Mouse (Mus musculus) midbrain, embryonic 16.5 days (tissue): Measurements from ENCODE around the gene Adipoq. TPM values are rescaled to one million over a fixed set of nuclear protein-coding genes. Genes with fewer than 3 reads are reported as not detected.

Experiments
- ATAC-seq: fragments of 200-750 bp; cut with Nextera tagmentation; 2 replicates; pipeline ENCODE4 v1.8.0; 2017; ENCODE audit warnings: moderate TSS enrichment
- H3K27ac ChIP-seq: fragments of 300-500 bp; sonication (generic); 2 replicates; pipeline ENCODE4 v1.5.1; 2014; ENCODE audit warnings: mild to moderate bottlenecking, low read length, mixed read lengths
- H3K27me3 ChIP-seq: fragments of 300-500 bp; sonication (generic); 2 replicates; pipeline ENCODE4 v1.6.1; 2014; ENCODE audit warnings: low read depth, low read length, mixed read lengths; ENCODE audit not compliant: control insufficient read depth, insufficient read depth
- H3K36me3 ChIP-seq: fragments of 300-500 bp; sonication (generic); 2 replicates; pipeline ENCODE4 v1.6.1; 2014; ENCODE audit warnings: mild to moderate bottlenecking, low read length, moderate library complexity, mixed read lengths; ENCODE audit not compliant: control insufficient read depth, insufficient read depth
- H3K4me1 ChIP-seq: fragments of 300-500 bp; sonication (generic); 2 replicates; pipeline ENCODE4 v1.6.1; 2014; ENCODE audit warnings: mild to moderate bottlenecking, low read length, mixed read lengths; ENCODE audit not compliant: control insufficient read depth, insufficient read depth
- H3K4me2 ChIP-seq: fragments of 300-500 bp; sonication (generic); 2 replicates; pipeline ENCODE4 v1.6.1; 2014; ENCODE audit warnings: mild to moderate bottlenecking, low read length, mixed read lengths
- H3K4me3 ChIP-seq: fragments of 300-500 bp; sonication (generic); 2 replicates; pipeline ENCODE4 v1.5.1; 2014; ENCODE audit warnings: low read depth, mild to moderate bottlenecking, low read length, moderate library complexity, mixed read lengths
- H3K9ac ChIP-seq: fragments of 300-500 bp; sonication (generic); 2 replicates; pipeline ENCODE4 v1.6.1; 2014; ENCODE audit warnings: low read depth, low read length, mixed read lengths
- H3K9me3 ChIP-seq: fragments of 300-500 bp; sonication (generic); replicated peaks from 2 replicates; pipeline ENCODE4 v1.6.1; 2014; ENCODE audit warnings: mild to moderate bottlenecking, low read length, mixed read lengths; ENCODE audit not compliant: control insufficient read depth, poor library complexity, severe bottlenecking
- WGBS: fragments of 180-500 bp; shearing (Covaris S2); extraction: QIAGEN DNeasy Blood & Tissue Kit; methylation state at CpG from one replicate; pipeline ENCODE4 v1.1.7; 2014; 5-methylcytosine and 5-hydroxymethylcytosine counted together
- polyA plus RNA-seq: library from polyadenylated mRNA; unstranded; fragments of >200 nt; fragmentation: Nextera tagmentation; extraction: Ambion mirVana; gene quantifications from 2 replicates; pipeline ENCODE4 v1.2.1, GENCODE M21; 2015

Adipoq gene
- polyA plus RNA-seq, 1 experiment from 2014 or later: not detected

DNA sequence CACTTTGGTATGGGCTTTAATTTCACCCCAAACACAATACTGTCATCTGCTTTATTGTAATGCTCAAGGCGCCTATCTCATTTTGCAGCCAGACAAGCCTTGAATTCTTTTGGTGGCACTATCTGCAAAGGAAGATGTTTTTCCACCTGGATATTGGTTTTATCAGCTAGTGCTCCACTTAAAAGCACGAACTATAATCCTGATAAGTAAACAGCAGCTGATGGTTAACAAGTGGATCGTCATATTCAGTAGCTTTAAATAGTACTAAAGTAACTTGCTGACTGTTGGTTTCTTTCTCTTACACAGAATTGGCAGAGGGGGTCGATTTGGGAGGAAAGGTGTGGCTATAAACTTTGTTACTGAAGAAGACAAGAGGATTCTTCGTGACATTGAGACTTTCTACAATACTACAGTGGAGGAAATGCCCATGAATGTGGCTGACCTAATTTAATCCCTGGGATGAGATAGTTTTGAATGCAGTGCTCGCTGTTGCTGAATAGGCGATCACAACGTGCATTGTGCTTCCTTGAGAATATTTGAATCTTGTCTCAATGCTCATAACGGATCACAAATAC is 33.4 kb upstream of the Adipoq start:
- Histone ChIP-seq H3K27me3 (no peaks in the 10 kb centered on the region), H3K4me1 (peaks cover 32% of the 10 kb centered on the region), H3K4me3 (no peak overlapping the region), H3K27ac (no peak overlapping the region), H3K36me3 (peaks cover 30% of the 10 kb centered on the region), H3K4me2 (no peak overlapping the region), H3K9ac (no peak overlapping the region), H3K9me3 (no peaks in the 10 kb centered on the region)
- 53% methylated on average over 9 of the region's 9 CpGs for WGBS
- no peak for ATAC-seq

DNA sequence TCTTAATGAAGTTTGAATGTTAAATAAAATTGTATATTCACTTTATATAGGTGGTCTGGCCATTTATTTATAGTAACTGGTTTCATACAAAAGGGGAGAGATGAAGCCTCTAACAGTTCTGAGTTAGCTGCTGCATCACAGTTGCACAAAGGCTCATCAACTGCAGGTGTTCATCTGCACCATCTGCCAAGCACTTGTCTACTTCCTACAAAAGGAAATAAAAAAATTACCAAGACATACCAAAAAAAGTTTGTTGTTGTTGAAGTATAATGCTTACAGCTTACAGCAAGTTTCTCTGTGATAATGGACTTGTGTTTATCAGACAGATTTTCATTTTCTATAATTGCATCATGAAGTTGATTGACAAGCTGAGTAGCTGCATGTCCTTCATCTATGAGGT is 32.4 kb upstream of the Adipoq start:
- no peak for ATAC-seq

GRCm38 (mm10) chr16:23114339-23115171 is 31.8 kb upstream of the Adipoq start:
- H3K27ac ChIP-seq: no peak overlapping the region
- H3K27me3 ChIP-seq: no peaks in the 10 kb centered on the region
- no peak overlapping the region for H3K4me2 ChIP-seq
- peaks cover 23% of the 10 kb centered on the region for H3K4me1 ChIP-seq
- peak; percentile 54; the same call in 1 of the 2 replicates for ATAC-seq
- H3K4me3 ChIP-seq: no peak overlapping the region
- peaks cover 30% of the 10 kb centered on the region for H3K36me3 ChIP-seq
- WGBS: 68% methylated on average over 5 of the region's 5 CpGs
- no peaks in the 10 kb centered on the region for H3K9me3 ChIP-seq
- H3K9ac ChIP-seq: no peak overlapping the region

More for the DNA sequence above, 32.4 kb upstream of the Adipoq start:
- no peak overlapping the region for H3K27ac ChIP-seq
- H3K4me2 ChIP-seq: no peak overlapping the region
- no peak overlapping the region for H3K4me3 ChIP-seq
- H3K9me3 ChIP-seq: no peaks in the 10 kb centered on the region
- no peaks in the 10 kb centered on the region for H3K27me3 ChIP-seq
- H3K4me1 ChIP-seq: peaks cover 29% of the 10 kb centered on the region
- H3K9ac ChIP-seq: no peak overlapping the region
- peaks cover 30% of the 10 kb centered on the region for H3K36me3 ChIP-seq

DNA sequence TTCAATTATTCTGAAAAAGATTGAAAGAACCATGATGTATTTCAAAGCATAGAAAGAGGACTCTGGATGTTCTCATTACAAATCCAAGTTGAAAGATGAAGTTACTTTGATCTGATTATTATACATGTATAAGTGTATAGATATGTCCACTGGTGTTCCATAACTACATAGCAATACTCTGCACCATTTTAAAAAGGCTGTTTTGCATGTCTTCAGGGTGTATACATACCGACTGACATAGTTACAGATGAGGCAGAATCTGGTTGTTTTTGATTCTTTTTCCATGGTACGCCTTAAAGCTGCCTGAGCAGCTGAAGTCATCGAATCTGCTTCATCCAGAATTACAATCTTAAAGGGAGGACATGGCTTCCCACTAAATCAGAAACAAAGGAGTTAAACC is 30.9 kb upstream of the Adipoq start:
- peaks cover 14% of the 10 kb centered on the region for H3K4me1 ChIP-seq
- H3K27me3 ChIP-seq: no peaks in the 10 kb centered on the region
- H3K4me3 ChIP-seq: no peak overlapping the region
- WGBS: 85% methylated on average over 3 of the region's 3 CpGs
- no peak for ATAC-seq
- no peaks in the 10 kb centered on the region for H3K9me3 ChIP-seq
- H3K4me2 ChIP-seq: no peak overlapping the region
- no peak overlapping the region for H3K9ac ChIP-seq
- H3K27ac ChIP-seq: no peak overlapping the region
- peaks cover 29% of the 10 kb centered on the region for H3K36me3 ChIP-seq

DNA sequence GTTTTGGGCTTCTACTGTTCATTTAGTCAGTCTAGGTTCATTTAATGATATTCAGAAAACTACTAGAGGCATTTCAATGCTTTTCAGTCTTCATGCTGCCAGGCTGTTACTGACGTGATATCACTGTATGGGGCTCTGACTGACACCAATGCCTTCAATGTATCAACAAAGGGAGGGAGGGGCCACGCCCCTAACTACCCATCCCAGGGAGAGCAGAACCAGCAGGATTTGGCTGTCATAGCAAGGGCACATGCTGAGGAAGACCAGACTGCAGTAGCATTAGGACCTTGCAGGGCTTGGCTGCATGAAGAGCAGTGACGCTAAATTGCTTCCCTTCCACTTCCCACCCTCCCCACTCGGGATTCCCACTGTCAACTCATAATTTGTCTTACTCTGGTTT is 29.2 kb upstream of the Adipoq start:
- 65% methylated on average over 4 of the region's 4 CpGs for WGBS
- no peak overlapping the region for H3K27ac ChIP-seq
- no peaks in the 10 kb centered on the region for H3K27me3 ChIP-seq
- peaks cover 23% of the 10 kb centered on the region for H3K36me3 ChIP-seq
- H3K4me2 ChIP-seq: no peak overlapping the region
- H3K4me3 ChIP-seq: no peak overlapping the region
- peaks cover 7% of the 10 kb centered on the region for H3K4me1 ChIP-seq
- H3K9ac ChIP-seq: no peak overlapping the region
- ATAC-seq: no peak
- H3K9me3 ChIP-seq: no peaks in the 10 kb centered on the region

GRCm38 (mm10) chr16:23122446-23122845 is 23.9 kb upstream of the Adipoq start:
- H3K9ac ChIP-seq: no peak overlapping the region
- H3K27me3 ChIP-seq: no peaks in the 10 kb centered on the region
- no peak for ATAC-seq
- H3K4me2 ChIP-seq: no peak overlapping the region
- peaks cover 8% of the 10 kb centered on the region for H3K4me1 ChIP-seq
- 98% methylated on average over 3 of the region's 3 CpGs for WGBS
- H3K4me3 ChIP-seq: no peak overlapping the region
- H3K9me3 ChIP-seq: no peaks in the 10 kb centered on the region
- H3K36me3 ChIP-seq: peaks cover 7% of the 10 kb centered on the region; the same call in 1 of the 2 replicates
- H3K27ac ChIP-seq: no peak overlapping the region

DNA sequence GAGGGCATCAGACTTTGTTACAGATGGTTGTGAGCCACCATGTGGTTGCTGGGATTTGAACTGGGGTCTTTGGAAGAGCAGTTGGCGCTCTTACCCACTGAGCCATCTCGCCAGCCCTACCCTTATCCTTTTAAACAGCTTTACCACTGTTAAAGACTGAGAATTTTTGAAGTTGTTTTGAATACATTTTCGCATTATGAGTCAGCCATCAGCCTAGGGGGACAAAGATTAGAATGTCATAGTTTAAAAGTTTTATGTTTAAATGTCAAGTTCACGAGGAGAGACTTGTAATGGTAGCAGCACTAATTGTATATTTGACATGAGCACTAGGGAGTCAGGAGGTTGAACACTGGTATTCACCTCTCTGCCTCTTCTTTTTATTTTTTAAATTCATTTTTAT is 23.2 kb upstream of the Adipoq start:
- Histone ChIP-seq H3K27me3 (no peaks in the 10 kb centered on the region), H3K4me3 (no peak overlapping the region), H3K9me3 (no peaks in the 10 kb centered on the region), H3K27ac (no peak overlapping the region), H3K4me1 (peaks cover 8% of the 10 kb centered on the region), H3K36me3 (peaks cover 7% of the 10 kb centered on the region; the same call in 1 of the 2 replicates), H3K4me2 (no peak overlapping the region), H3K9ac (no peak overlapping the region)
- no peak for ATAC-seq
- 99% methylated on average over 4 of the region's 4 CpGs for WGBS

DNA sequence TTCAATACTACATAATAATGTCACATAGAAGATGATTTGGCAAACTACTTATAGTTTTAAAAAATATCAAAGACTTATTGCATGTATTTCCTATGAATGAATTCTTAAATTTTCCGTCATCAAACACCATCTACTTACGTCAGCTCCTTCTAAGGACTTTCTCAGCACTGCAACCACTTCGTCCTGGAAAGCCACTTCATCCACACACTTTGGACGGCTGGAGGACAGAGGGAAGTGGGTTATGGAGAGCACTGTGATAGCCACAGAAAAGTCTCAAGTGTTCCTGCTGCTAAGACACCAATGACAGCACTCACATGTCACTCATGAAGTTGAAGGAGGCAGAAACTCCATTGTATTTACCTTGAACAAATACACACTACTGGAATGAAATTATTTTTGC is 21.9 kb upstream of the Adipoq start:
- no peaks in the 10 kb centered on the region for H3K27me3 ChIP-seq
- H3K4me1 ChIP-seq: peaks cover 18% of the 10 kb centered on the region
- H3K4me3 ChIP-seq: no peak overlapping the region
- WGBS: 92% methylated on average over 4 of the region's 4 CpGs
- H3K9ac ChIP-seq: no peak overlapping the region
- no peak overlapping the region for H3K27ac ChIP-seq
- no peaks in the 10 kb centered on the region for H3K9me3 ChIP-seq
- H3K4me2 ChIP-seq: no peak overlapping the region
- peaks cover 7% of the 10 kb centered on the region; the same call in 1 of the 2 replicates for H3K36me3 ChIP-seq
- ATAC-seq: no peak

DNA sequence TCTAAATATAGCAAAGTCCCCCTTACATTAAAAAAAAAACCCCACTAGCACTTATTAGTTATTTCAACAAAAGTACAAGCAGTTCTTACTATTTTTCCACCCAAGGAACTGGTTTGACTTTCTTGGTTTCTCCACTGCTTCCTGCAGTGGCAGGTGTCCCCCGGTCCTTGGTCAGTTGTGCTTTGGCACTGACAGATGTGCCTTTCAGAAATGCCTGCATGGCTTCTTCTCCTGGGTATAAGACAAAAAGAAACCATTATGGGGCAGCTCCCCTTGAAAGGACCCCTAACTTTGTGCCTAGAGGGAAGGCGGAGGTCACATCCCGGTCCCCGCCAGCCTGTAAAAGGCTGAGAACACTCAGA is 19.0 kb upstream of the Adipoq start:
- peak overlapping the region; percentile 94 for H3K9ac ChIP-seq
- WGBS: 0% methylated on average over 4 of the region's 4 CpGs
- no peak for ATAC-seq
- no peaks in the 10 kb centered on the region for H3K9me3 ChIP-seq
- H3K4me1 ChIP-seq: peaks cover 18% of the 10 kb centered on the region
- peak overlapping the region; percentile 96 for H3K4me2 ChIP-seq
- H3K27ac ChIP-seq: peak overlapping the region; percentile 98
- H3K27me3 ChIP-seq: no peaks in the 10 kb centered on the region
- peaks cover 2% of the 10 kb centered on the region; the same call in 1 of the 2 replicates for H3K36me3 ChIP-seq
- peak overlapping the region; percentile 76 for H3K4me3 ChIP-seq
